Mouse (Mus musculus) forebrain, embryonic 15.5 days (tissue): ENCODE measurements around the gene Gm10912. TPM values are rescaled to one million over a fixed set of nuclear protein-coding genes. Genes with fewer than 3 reads are reported as not detected.
"Not testable (repeated sequence)": the region's sequence is repeated elsewhere in the genome, so short reads cannot be mapped to it uniquely, and the experiment has no call there.

Source experiments
- ATAC-seq: fragments of 200-750 bp; cut with Nextera tagmentation; replicated peaks from 2 replicates; pipeline ENCODE4 v1.8.0; 2017; ENCODE audit warnings: mild to moderate bottlenecking, moderate TSS enrichment, moderate library complexity
- H3K27ac ChIP-seq: fragments of 300-500 bp; sonication (generic); replicated peaks from 2 replicates; pipeline ENCODE4 v1.5.1; 2015; ENCODE audit warnings: mild to moderate bottlenecking, inconsistent platforms
- H3K27me3 ChIP-seq: fragments of 300-500 bp; sonication (generic); 2 replicates; pipeline ENCODE4 v1.6.1; 2015; ENCODE audit warnings: inconsistent platforms
- H3K36me3 ChIP-seq: fragments of 300-500 bp; sonication (generic); 2 replicates; pipeline ENCODE4 v1.6.1; 2015; ENCODE audit warnings: mild to moderate bottlenecking, inconsistent platforms
- H3K4me1 ChIP-seq: fragments of 300-500 bp; sonication (generic); 2 replicates; pipeline ENCODE4 v1.6.1; 2015; ENCODE audit warnings: inconsistent platforms
- H3K4me2 ChIP-seq: fragments of 300-500 bp; sonication (generic); replicated peaks from 2 replicates; pipeline ENCODE4 v1.6.1; 2015; ENCODE audit warnings: mild to moderate bottlenecking, inconsistent platforms
- H3K4me3 ChIP-seq: fragments of 300-500 bp; sonication (generic); 2 replicates; pipeline ENCODE4 v1.5.1; 2015; ENCODE audit warnings: mild to moderate bottlenecking, inconsistent platforms
- H3K9ac ChIP-seq: fragments of 300-500 bp; sonication (generic); replicated peaks from 2 replicates; pipeline ENCODE4 v1.6.1; 2015; ENCODE audit warnings: mild to moderate bottlenecking, inconsistent platforms
- H3K9me3 ChIP-seq: fragments of 300-500 bp; sonication (generic); 2 replicates; pipeline ENCODE4 v1.6.1; 2016; ENCODE audit warnings: inconsistent platforms
- WGBS: fragments of 180-500 bp; shearing (Covaris S2); methylation state at CpG from one replicate; pipeline ENCODE4 v1.1.7; 2015; ENCODE audit warnings: mixed read lengths; 5-methylcytosine and 5-hydroxymethylcytosine counted together
- polyA plus RNA-seq: library from polyadenylated mRNA; unstranded; fragments of >200 nt; fragmentation: Nextera tagmentation; extraction: Ambion mirVana; gene quantifications from 2 replicates; pipeline ENCODE4 v1.2.1, GENCODE M21; 2015

Gm10912 gene
- polyA plus RNA-seq, 1 experiment from 2014 or later: not detected

GRCm38 (mm10) chr2:104099946-104100345 is 34.3 kb downstream of the Gm10912 start:
- no peaks in the 10 kb centered on the region for H3K36me3 ChIP-seq
- no peak overlapping the region for H3K27ac ChIP-seq
- H3K27me3 ChIP-seq: no peaks in the 10 kb centered on the region
- no peak overlapping the region for H3K4me2 ChIP-seq
- H3K4me3 ChIP-seq: no peak overlapping the region
- no peak for ATAC-seq
- H3K4me1 ChIP-seq: 0 out of 2 replicates have a peak, but pooled peaks cover 6% of the 10 kb centered on the region
- H3K9ac ChIP-seq: no peak overlapping the region
- H3K9me3 ChIP-seq: no peaks in the 10 kb centered on the region
- 29% methylated on average over 1 of the region's 1 CpGs for WGBS

- Histone ChIP-seq H3K4me3 (no peak overlapping the region), H3K4me2 (no peak overlapping the region), H3K4me1 (no peaks in the 10 kb centered on the region), H3K36me3 (no peaks in the 10 kb centered on the region), H3K9ac (no peak overlapping the region), H3K27ac (no peak overlapping the region), H3K27me3 (no peaks in the 10 kb centered on the region), H3K9me3 (no peaks in the 10 kb centered on the region)
- ATAC-seq: no peak
- 92% methylated on average over 6 of the region's 6 CpGs for WGBS
Measured at GRCm38 (mm10) chr2:104104800-104105199, 39.2 kb downstream of the Gm10912 start.

- not testable (repeated sequence) for H3K4me2 ChIP-seq, ATAC-seq, H3K9ac ChIP-seq, H3K27me3 ChIP-seq, H3K9me3 ChIP-seq, H3K4me1 ChIP-seq, H3K36me3 ChIP-seq, H3K4me3 ChIP-seq, H3K27ac ChIP-seq
- WGBS: 96% methylated on average over 2 of the region's 2 CpGs
Measured at GRCm38 (mm10) chr2:104109021-104109420, 43.4 kb downstream of the Gm10912 start.

- H3K27ac ChIP-seq: no peak overlapping the region
- no peak overlapping the region for H3K9ac ChIP-seq
- ATAC-seq: no peak
- no peaks in the 10 kb centered on the region for H3K9me3 ChIP-seq
- H3K36me3 ChIP-seq: no peaks in the 10 kb centered on the region
- WGBS: 75% methylated on average over 2 of the region's 2 CpGs
- H3K4me1 ChIP-seq: no peaks in the 10 kb centered on the region
- no peaks in the 10 kb centered on the region for H3K27me3 ChIP-seq
- H3K4me2 ChIP-seq: no peak overlapping the region
- no peak overlapping the region for H3K4me3 ChIP-seq
Measured at GRCm38 (mm10) chr2:104109528-104109927, 43.9 kb downstream of the Gm10912 start.

GRCm38 (mm10) chr2:104110031-104110430 is 44.4 kb downstream of the Gm10912 start:
- ATAC-seq: no peak
- H3K27ac ChIP-seq: no peak overlapping the region
- no peaks in the 10 kb centered on the region for H3K9me3 ChIP-seq
- 88% methylated on average over 4 of the region's 4 CpGs for WGBS
- no peak overlapping the region for H3K4me2 ChIP-seq
- no peak overlapping the region for H3K9ac ChIP-seq
- H3K4me1 ChIP-seq: no peaks in the 10 kb centered on the region
- no peaks in the 10 kb centered on the region for H3K27me3 ChIP-seq
- no peaks in the 10 kb centered on the region for H3K36me3 ChIP-seq
- H3K4me3 ChIP-seq: no peak overlapping the region

GRCm38 (mm10) chr2:104111170-104111797 is 45.7 kb downstream of the Gm10912 start:
- H3K4me2 ChIP-seq, H3K4me3 ChIP-seq, H3K4me1 ChIP-seq, H3K9me3 ChIP-seq, H3K27ac ChIP-seq, ATAC-seq, H3K9ac ChIP-seq, H3K36me3 ChIP-seq, H3K27me3 ChIP-seq: not testable (repeated sequence)
- WGBS: no CpG with 5 or more reads among the region's 1 CpGs

GRCm38 (mm10) chr2:104113563-104113962 is 47.9 kb downstream of the Gm10912 start:
- H3K36me3 ChIP-seq, H3K27ac ChIP-seq, H3K4me2 ChIP-seq, ATAC-seq, H3K9ac ChIP-seq, H3K4me3 ChIP-seq, H3K9me3 ChIP-seq, H3K27me3 ChIP-seq, H3K4me1 ChIP-seq: not testable (repeated sequence)

- ATAC-seq: no peak
- H3K4me1 ChIP-seq: no peaks in the 10 kb centered on the region
- H3K27ac ChIP-seq: no peak overlapping the region
- WGBS: 60% methylated on average over 3 of the region's 3 CpGs
- no peaks in the 10 kb centered on the region for H3K27me3 ChIP-seq
- H3K36me3 ChIP-seq: no peaks in the 10 kb centered on the region
- H3K4me3 ChIP-seq: no peak overlapping the region
- H3K4me2 ChIP-seq: no peak overlapping the region
- no peak overlapping the region for H3K9ac ChIP-seq
- no peaks in the 10 kb centered on the region for H3K9me3 ChIP-seq
Measured at GRCm38 (mm10) chr2:104114898-104115297, 49.3 kb downstream of the Gm10912 start.

Other genes starting within 250 kb of the Gm10912 start
- gene Lmo2, start 107.8 kb upstream of the Gm10912 start, polyA plus RNA-seq: 21.8 and 23.6 TPM in 2 replicates
- gene Fbxo3, start 38.1 kb upstream of the Gm10912 start, polyA plus RNA-seq: 60.2 and 65.1 TPM in 2 replicates
- 1.5 and 2.2 TPM in 2 replicates for gene 4931422A03Rik, start 37.5 kb upstream of the Gm10912 start, polyA plus RNA-seq
- gene Gm10799, start 2.7 kb downstream of the Gm10912 start, polyA plus RNA-seq: not detected in 2 replicates
- 1.2 TPM in 2 replicates for gene Cd59b, start 4.0 kb downstream of the Gm10912 start, polyA plus RNA-seq
- 5.0 and 5.6 TPM in 2 replicates for gene Cd59a, start 30.0 kb downstream of the Gm10912 start, polyA plus RNA-seq
- not detected in 2 replicates for gene A930018P22Rik, start 56.9 kb downstream of the Gm10912 start, polyA plus RNA-seq